Mouse (Mus musculus) left cerebral cortex, postnatal 4 days (tissue): Measurements from ENCODE around the gene Ehf. TPM values are rescaled to one million over a fixed set of nuclear protein-coding genes. Genes with fewer than 3 reads are reported as not detected.

Source experiments
- DNase-seq: peaks from one replicate; pipeline ENCODE4 v3.0.0-alpha.2; 2022
- intact Hi-C: fragments of 180-260 bp; cut with DNase I; formaldehyde crosslinking; loops from one replicate; pipeline ENCODE4 v1.15.1; 2025
- total RNA-seq, 2 experiments: library from RNA; stranded (reverse); gene quantifications; 2 replicates each; pipeline ENCODE4 v1.2.3; 2021

The Ehf gene
- total RNA-seq = not detected

- DNase-seq = no peak
These were observed at the start of gene Ehf for GRCm38 (mm10) chr2:103303132-103303531. Gene Ehf, minus strand, starts transcription at chr2:103303278.

GRCm38 (mm10) chr2:103347417-103347891 is 44.4 kb upstream of the Ehf start:
- intact Hi-C loops = loop anchor here (2.0 kb wide), 1 partner anchor 261 kb away; no protein-coding TSS in a partner anchor
- DNase-seq = peak; percentile 18

More at GRCm38 (mm10) chr2:103303132-103303531, at the start of gene Ehf:
- intact Hi-C loops = no loop called here

- no peak for DNase-seq
- intact Hi-C loops = loop anchor here (2.0 kb wide), 1 partner anchor 260 kb away; no protein-coding TSS in a partner anchor
These were observed 43.7 kb upstream of the Ehf start for GRCm38 (mm10) chr2:103346751-103347289.

GRCm38 (mm10) chr2:103343611-103344010 is 40.5 kb upstream of the Ehf start:
- no peak for DNase-seq
- intact Hi-C loops = no loop called here

- intact Hi-C loops = no loop called here
- no peak for DNase-seq
These were observed 39.0 kb upstream of the Ehf start for GRCm38 (mm10) chr2:103342123-103342522.

- intact Hi-C loops = no loop called here
- DNase-seq = no peak
These were observed 38.4 kb upstream of the Ehf start for GRCm38 (mm10) chr2:103341375-103341971.

- intact Hi-C loops = no loop called here
These were observed 35.6 kb upstream of the Ehf start for GRCm38 (mm10) chr2:103338706-103339105.

GRCm38 (mm10) chr2:103337370-103337769 is 34.3 kb upstream of the Ehf start:
- no peak for DNase-seq
- intact Hi-C loops = no loop called here

More at GRCm38 (mm10) chr2:103338706-103339105, 35.6 kb upstream of the Ehf start:
- DNase-seq = no peak

- peak; percentile 59 for DNase-seq
These were observed 33.5 kb upstream of the Ehf start for GRCm38 (mm10) chr2:103336621-103337020.

GRCm38 (mm10) chr2:103336000-103336399 is 32.9 kb upstream of the Ehf start:
- intact Hi-C loops = no loop called here
- DNase-seq = no peak

More at GRCm38 (mm10) chr2:103336621-103337020, 33.5 kb upstream of the Ehf start:
- intact Hi-C loops = no loop called here

- intact Hi-C loops = no loop called here
- DNase-seq = no peak
These were observed 28.7 kb upstream of the Ehf start for GRCm38 (mm10) chr2:103331666-103332191.

- no peak for DNase-seq
- intact Hi-C loops = no loop called here
These were observed 25.7 kb upstream of the Ehf start for GRCm38 (mm10) chr2:103328731-103329130.

- intact Hi-C loops = no loop called here
- no peak for DNase-seq
These were observed 22.4 kb upstream of the Ehf start for GRCm38 (mm10) chr2:103325301-103326048.

GRCm38 (mm10) chr2:103324320-103324719 is 21.2 kb upstream of the Ehf start:
- intact Hi-C loops = no loop called here

GRCm38 (mm10) chr2:103322171-103322570 is 19.1 kb upstream of the Ehf start:
- no peak for DNase-seq
- intact Hi-C loops = no loop called here

More at GRCm38 (mm10) chr2:103324320-103324719, 21.2 kb upstream of the Ehf start:
- no peak for DNase-seq

- DNase-seq = no peak
- intact Hi-C loops = no loop called here
These were observed 18.6 kb upstream of the Ehf start for GRCm38 (mm10) chr2:103321638-103322037.

GRCm38 (mm10) chr2:103314002-103314401 is 10.9 kb upstream of the Ehf start:
- intact Hi-C loops = no loop called here
- DNase-seq = no peak

- intact Hi-C loops = no loop called here
- no peak for DNase-seq
These were observed 9.6 kb upstream of the Ehf start for GRCm38 (mm10) chr2:103312640-103313039.

- intact Hi-C loops = no loop called here
These were observed 7.6 kb upstream of the Ehf start for GRCm38 (mm10) chr2:103310663-103311062.

GRCm38 (mm10) chr2:103306686-103307085 is 3.6 kb upstream of the Ehf start:
- intact Hi-C loops = no loop called here
- no peak for DNase-seq

More at GRCm38 (mm10) chr2:103310663-103311062, 7.6 kb upstream of the Ehf start:
- DNase-seq = no peak

- DNase-seq = no peak
These were observed 409 bp downstream of the Ehf start for GRCm38 (mm10) chr2:103302669-103303068.

More at GRCm38 (mm10) chr2:103302669-103303068, 409 bp downstream of the Ehf start:
- intact Hi-C loops = no loop called here
